Mouse (Mus musculus) forebrain, postnatal 0 days (tissue): Measurements from ENCODE around the gene Resf1. TPM values are rescaled to one million over a fixed set of nuclear protein-coding genes. Genes with fewer than 3 reads are reported as not detected.
"Not testable (repeated sequence)": the region's sequence is repeated elsewhere in the genome, so short reads cannot be mapped to it uniquely, and the experiment has no call there.

ENCODE experiments used
- ATAC-seq: fragments of 200-750 bp; cut with Nextera tagmentation; 2 replicates; pipeline ENCODE4 v1.8.0; 2017; ENCODE audit warnings: mild to moderate bottlenecking, moderate library complexity
- DNase-seq: peaks from one replicate; pipeline ENCODE4 v3.0.0-alpha.2; 2015
- H3K27ac ChIP-seq: fragments of 300-500 bp; sonication (generic); 2 replicates; pipeline ENCODE4 v1.5.1; 2014; ENCODE audit warnings: low read depth, mild to moderate bottlenecking, antibody characterized with exemption, low read length, moderate library complexity, mixed read lengths
- H3K27me3 ChIP-seq: fragments of 300-500 bp; sonication (generic); 2 replicates; pipeline ENCODE4 v1.6.1; 2014; ENCODE audit warnings: mild to moderate bottlenecking, low read length, mixed read lengths; ENCODE audit not compliant: insufficient read depth
- H3K36me3 ChIP-seq: fragments of 300-500 bp; sonication (generic); 2 replicates; pipeline ENCODE4 v1.6.1; 2014; ENCODE audit warnings: mild to moderate bottlenecking, moderate library complexity; ENCODE audit not compliant: insufficient read depth
- H3K4me1 ChIP-seq: fragments of 300-500 bp; sonication (generic); 2 replicates; pipeline ENCODE4 v1.6.1; 2014; ENCODE audit warnings: antibody characterized with exemption; ENCODE audit not compliant: insufficient read depth
- H3K4me2 ChIP-seq: fragments of 300-500 bp; sonication (generic); 2 replicates; pipeline ENCODE4 v1.6.1; 2014; ENCODE audit warnings: low read depth, mild to moderate bottlenecking, moderate library complexity
- H3K4me3 ChIP-seq: fragments of 300-500 bp; sonication (generic); 2 replicates; pipeline ENCODE4 v1.5.1; 2014; ENCODE audit warnings: low read depth, low read length, mixed read lengths
- H3K9ac ChIP-seq: fragments of 300-500 bp; sonication (generic); 2 replicates; pipeline ENCODE4 v1.6.1; 2014; ENCODE audit warnings: mild to moderate bottlenecking
- H3K9me3 ChIP-seq: fragments of 300-500 bp; sonication (generic); 2 replicates; pipeline ENCODE4 v1.6.1; 2016; ENCODE audit warnings: low read length
- CTCF ChIP-seq: sonication (generic); IDR thresholded peaks from 2 replicates; pipeline ENCODE4 v1.5.1; 2016; ENCODE audit warnings: antibody characterized with exemption, control low read depth, low read depth
- WGBS: fragments of 180-500 bp; shearing (Covaris S2); extraction: QIAGEN DNeasy Blood & Tissue Kit; methylation state at CpG from one replicate; pipeline ENCODE4 v1.1.7; 2014; 5-methylcytosine and 5-hydroxymethylcytosine counted together
- polyA plus RNA-seq: library from polyadenylated mRNA; unstranded; fragments of >200 nt; fragmentation: Nextera tagmentation; extraction: Ambion mirVana; gene quantifications from 2 replicates; pipeline ENCODE4 v1.2.1, GENCODE M21; 2015
- total RNA-seq: library from RNA; depleted of rRNA; stranded (reverse); fragments of >200 nt; gene quantifications from 2 replicates; pipeline ENCODE4 v1.2.3, GENCODE M21; 2014; rRNA removed

Resf1 gene
- total RNA-seq = 25.7 and 32.8 TPM in 2 replicates
- polyA plus RNA-seq = 18.0 and 24.0 TPM in 2 replicates

DNA sequence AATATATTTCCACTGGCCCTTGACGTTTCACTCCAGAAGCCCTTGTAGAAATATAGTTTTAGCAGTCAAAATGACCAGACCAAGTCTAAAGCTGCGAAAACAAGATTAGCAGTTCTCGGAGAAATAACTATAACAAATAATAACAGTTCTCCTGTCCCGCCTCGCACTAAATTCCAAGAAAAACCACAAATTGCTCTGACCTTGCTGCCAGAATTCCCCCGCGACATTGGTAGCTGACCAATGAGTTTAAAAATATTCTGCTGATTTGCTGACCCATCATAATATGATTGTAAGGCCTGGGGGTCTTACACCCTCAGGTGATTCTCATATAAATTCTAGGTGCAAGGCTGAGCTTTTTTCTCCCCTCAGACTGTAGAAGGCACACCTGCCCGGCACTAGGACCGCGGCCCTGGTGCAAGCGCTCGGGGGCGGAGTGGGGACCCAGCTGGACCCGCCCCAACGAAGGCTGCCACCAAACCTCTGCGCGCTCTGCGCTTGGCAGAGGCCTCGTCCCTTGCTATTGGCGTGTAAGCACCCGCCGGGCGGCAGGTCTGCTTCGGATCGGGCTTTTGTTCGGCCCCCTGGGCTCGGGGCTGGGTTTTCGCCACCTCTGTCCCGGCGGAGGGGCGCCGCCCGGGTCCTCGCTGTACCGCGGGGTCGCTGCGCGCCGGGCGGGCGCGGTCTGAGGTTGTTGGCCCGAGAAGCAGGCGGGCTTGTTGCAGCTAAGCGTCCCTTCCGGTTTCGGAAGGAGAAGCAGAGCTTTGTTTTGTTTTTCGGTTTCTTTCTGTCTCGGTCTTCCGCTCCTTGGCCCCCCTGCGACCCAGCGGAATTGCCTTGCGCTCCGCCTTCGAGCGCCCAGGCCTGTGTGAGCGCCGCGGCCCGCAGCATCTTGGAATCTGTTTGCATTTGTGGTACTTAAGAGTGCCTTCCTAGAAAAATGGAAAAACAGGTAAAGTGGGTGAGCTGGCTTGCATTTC lies at the start of gene Resf1:
Gene Resf1, plus strand, starts transcription at position 459 of the 977 bp plus-strand sequence.
- Histone ChIP-seq H3K9ac (peak within 1 kb of the TSS; percentile 94), H3K4me2 (peak within 1 kb of the TSS; percentile 61), H3K9me3 (no peaks in the 10 kb centered on the region), H3K27me3 (no peaks in the 10 kb centered on the region), H3K4me3 (peak within 1 kb of the TSS; percentile 70), H3K27ac (peak within 1 kb of the TSS; percentile 98), H3K4me1 (peaks cover 15% of the 10 kb centered on the region), H3K36me3 (no peaks in the 10 kb centered on the region)
- 4% methylated on average over 61 of the region's 61 CpGs for WGBS
- no peak for TF ChIP-seq CTCF
- DNase-seq (peak; percentile 92), ATAC-seq (peak; percentile 100)

DNA sequence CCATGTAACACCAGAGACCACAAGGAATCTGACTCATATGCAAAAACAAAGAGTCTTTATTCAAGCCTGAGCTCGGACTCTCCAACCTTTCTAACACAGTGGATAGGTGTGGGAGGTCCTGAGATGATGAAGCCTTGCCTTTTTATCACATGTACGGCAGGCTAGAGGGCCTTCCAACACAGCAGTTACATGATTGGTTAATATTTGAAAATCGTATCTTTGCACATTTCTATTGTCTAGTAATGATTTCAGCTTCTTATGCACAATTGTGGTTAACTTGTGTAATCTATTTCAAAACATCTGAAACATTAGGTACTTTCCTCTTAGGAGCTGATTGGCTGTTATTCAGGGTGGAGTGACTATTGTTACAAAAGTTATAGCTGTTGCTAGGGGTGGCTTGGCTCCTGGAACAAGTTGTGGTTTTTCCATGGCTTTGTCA lies 48.4 kb upstream of the Resf1 start:
- 66% methylated on average over 3 of the region's 3 CpGs for WGBS
- Histone ChIP-seq H3K27ac (no peak overlapping the region), H3K4me1 (no peaks in the 10 kb centered on the region), H3K4me3 (no peak overlapping the region), H3K4me2 (no peak overlapping the region), H3K9me3 (peaks cover 7% of the 10 kb centered on the region; the same call in 1 of the 2 replicates), H3K36me3 (no peaks in the 10 kb centered on the region), H3K27me3 (no peaks in the 10 kb centered on the region), H3K9ac (no peak overlapping the region)
- no peak for DNase-seq
- ATAC-seq = no peak
- TF ChIP-seq CTCF = no peak

DNA sequence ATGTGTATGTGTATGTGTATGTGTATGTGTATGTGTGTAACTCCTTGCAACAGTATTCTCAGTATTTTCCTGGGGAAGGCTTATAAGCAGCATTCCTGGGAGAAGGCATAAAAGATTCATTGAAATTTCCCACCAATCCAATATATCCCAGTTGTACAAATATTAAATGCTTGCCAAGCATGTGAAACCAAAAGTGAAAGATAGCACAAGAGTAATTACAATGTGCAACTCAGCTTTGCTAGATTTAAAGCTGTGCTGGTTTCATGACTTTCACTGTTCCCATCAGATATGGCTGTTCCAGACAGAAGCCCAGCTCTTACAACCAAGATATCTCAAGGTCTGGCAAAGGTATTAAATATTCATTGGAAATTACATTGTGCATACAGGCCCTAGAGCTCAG lies 41.3 kb upstream of the Resf1 start:
- Histone ChIP-seq H3K4me2 (no peak overlapping the region), H3K9me3 (no peaks in the 10 kb centered on the region), H3K27me3 (no peaks in the 10 kb centered on the region), H3K36me3 (no peaks in the 10 kb centered on the region), H3K9ac (no peak overlapping the region), H3K4me3 (no peak overlapping the region), H3K27ac (no peak overlapping the region), H3K4me1 (no peaks in the 10 kb centered on the region)
- TF ChIP-seq CTCF = no peak
- DNase-seq (no peak), ATAC-seq (no peak)

DNA sequence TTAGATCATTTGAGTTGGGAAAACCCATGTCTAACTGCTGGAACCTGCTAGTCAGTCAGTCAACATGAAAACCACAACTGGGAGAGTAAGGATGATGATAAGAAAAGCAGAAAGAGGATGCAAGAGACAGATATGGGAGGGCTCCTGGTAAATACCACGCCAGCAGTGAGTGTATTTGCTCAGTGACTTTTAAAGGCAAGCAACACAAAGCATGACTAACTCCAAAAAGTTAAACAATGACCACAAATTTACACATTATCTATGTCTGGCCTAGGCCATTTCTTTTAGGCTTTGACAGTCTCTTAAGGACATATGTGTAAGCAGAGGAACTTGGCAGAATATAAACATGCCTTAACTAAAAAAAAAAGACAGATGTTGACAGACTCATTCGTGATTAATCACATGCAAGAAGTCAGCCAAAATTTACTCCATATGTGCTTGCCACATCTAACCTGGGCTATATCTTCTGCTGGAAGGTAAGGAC lies 30.9 kb upstream of the Resf1 start:
- Histone ChIP-seq H3K27ac (no peak overlapping the region), H3K4me2 (no peak overlapping the region), H3K4me1 (no peaks in the 10 kb centered on the region), H3K4me3 (no peak overlapping the region), H3K9ac (no peak overlapping the region), H3K27me3 (no peaks in the 10 kb centered on the region), H3K36me3 (no peaks in the 10 kb centered on the region), H3K9me3 (peaks cover 10% of the 10 kb centered on the region; the same call in 1 of the 2 replicates)
- 78% methylated on average over 2 of the region's 2 CpGs for WGBS
- TF ChIP-seq CTCF = no peak
- no peak for ATAC-seq
- no peak for DNase-seq

DNA sequence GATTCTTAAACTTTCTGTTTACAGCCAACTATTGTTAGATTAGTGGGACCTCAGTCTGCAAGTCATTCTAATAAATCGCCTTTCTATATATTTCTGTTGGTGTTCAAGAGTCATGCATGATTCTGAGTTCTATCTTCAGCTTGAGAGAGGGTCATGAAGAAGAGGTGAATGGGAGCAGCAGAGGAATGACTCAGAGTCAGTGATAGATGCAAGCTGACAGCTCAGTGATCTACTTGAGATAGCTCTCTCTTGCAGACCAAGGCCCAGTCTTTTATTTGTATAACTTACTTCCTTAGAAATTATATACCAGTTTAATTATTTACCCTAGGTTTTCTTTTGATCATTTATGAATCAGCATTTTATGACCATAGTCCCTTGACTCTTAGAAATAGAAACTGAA lies 30.3 kb upstream of the Resf1 start:
- ATAC-seq = no peak
- H3K27ac ChIP-seq = no peak overlapping the region
- no peak overlapping the region for H3K4me3 ChIP-seq
- no peaks in the 10 kb centered on the region for H3K4me1 ChIP-seq
- WGBS = 96% methylated on average over 1 of the region's 1 CpGs
- no peak overlapping the region for H3K9ac ChIP-seq
- no peaks in the 10 kb centered on the region for H3K36me3 ChIP-seq
- peaks cover 10% of the 10 kb centered on the region; the same call in 1 of the 2 replicates for H3K9me3 ChIP-seq
- DNase-seq = no peak
- no peak for TF ChIP-seq CTCF
- H3K4me2 ChIP-seq = no peak overlapping the region
- H3K27me3 ChIP-seq = no peaks in the 10 kb centered on the region

DNA sequence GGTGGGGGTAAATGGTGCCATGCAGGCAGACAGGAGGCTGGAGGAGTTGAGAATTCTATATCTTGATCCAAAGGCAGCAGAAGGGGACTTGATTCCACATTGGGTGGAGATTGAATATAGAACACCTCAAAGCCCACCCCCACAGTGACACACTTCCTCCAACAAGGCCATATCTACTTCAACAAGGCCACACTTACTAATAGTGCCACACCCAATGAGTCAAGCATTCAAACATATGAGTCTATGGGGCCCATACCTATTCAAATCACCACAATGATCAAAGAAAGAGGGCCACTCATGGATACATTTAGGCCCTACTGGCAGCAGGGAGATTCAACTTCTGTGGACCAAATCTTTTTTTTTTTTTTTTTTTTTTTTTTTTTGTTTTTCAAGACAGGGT lies 28.7 kb upstream of the Resf1 start:
- no peaks in the 10 kb centered on the region for H3K4me1 ChIP-seq
- no peaks in the 10 kb centered on the region for H3K27me3 ChIP-seq
- peaks cover 10% of the 10 kb centered on the region; the same call in 1 of the 2 replicates for H3K9me3 ChIP-seq
- no peak overlapping the region for H3K27ac ChIP-seq
- no peak for TF ChIP-seq CTCF
- ATAC-seq (no peak), DNase-seq (no peak)
- no peak overlapping the region for H3K9ac ChIP-seq
- H3K4me3 ChIP-seq = no peak overlapping the region
- H3K4me2 ChIP-seq = no peak overlapping the region
- H3K36me3 ChIP-seq = no peaks in the 10 kb centered on the region

DNA sequence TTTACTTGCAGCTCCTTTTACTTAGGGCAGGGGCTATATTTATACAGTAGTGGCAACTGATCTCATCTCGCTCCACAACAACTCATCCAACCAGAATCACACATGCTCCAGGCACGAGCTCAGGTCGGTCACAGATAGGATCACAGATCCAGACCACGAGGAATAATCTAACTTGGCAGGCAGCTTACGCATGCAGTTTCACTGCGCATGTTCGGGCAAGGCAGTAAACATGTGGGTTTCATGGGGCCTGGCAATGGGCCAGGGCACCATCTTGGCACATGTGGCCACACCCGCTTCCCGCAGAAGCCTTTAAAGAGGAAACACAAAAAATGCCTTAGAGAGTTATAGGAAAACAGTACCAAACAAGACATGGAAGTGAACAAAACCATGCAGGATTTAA lies 21.0 kb upstream of the Resf1 start:
- not testable (repeated sequence) for H3K36me3 ChIP-seq, H3K4me2 ChIP-seq, H3K4me1 ChIP-seq, H3K9me3 ChIP-seq, H3K27me3 ChIP-seq, DNase-seq, H3K27ac ChIP-seq, H3K9ac ChIP-seq, ATAC-seq, H3K4me3 ChIP-seq
- 87% methylated on average over 9 of the region's 9 CpGs for WGBS

DNA sequence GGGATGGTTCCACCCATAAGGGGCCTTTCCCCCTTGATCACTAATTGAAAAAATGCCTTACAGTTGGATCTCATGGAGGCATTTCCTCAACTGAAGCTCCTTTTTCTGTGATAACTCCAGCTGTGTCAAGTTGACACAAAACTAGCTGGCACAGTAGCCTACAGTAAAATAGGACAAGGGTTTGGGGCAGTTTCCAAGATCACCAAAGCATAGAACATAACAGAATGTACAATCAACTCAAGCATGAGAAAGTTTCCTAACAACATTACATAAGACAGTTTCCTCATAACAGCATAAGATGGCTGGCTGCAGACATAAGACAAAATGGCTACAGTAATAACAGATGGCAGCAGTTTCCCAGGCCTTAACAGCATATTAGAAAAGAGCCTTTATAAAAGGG lies 6.0 kb upstream of the Resf1 start:
- not testable (repeated sequence) for H3K4me2 ChIP-seq, H3K9me3 ChIP-seq, H3K36me3 ChIP-seq, ATAC-seq, H3K27ac ChIP-seq, DNase-seq, H3K4me1 ChIP-seq, H3K4me3 ChIP-seq, H3K9ac ChIP-seq, H3K27me3 ChIP-seq
